Mouse (Mus musculus): ENCODE data around the gene Olfr247.
"Not testable (repeated sequence)": the region's sequence is repeated elsewhere in the genome, so short reads cannot be mapped to it uniquely, and the experiment has no call there.

The Olfr247 gene

GRCm38 (mm10) chr10:129976040-129976439 is at the start of gene Olfr247:
Gene Olfr247, minus strand, starts transcription at chr10:129976140.
- in situ Hi-C loops (cut with MboI, MseI): not testable (repeated sequence)

GRCm38 (mm10) chr10:130012321-130012720 is 36.4 kb upstream of the Olfr247 start, which contains the start of gene Olfr820:
Gene Olfr820, plus strand, starts transcription at chr10:130012621.
- in situ Hi-C loops (cut with MboI, MseI): no loop called here

GRCm38 (mm10) chr10:130005366-130005765 is 29.4 kb upstream of the Olfr247 start:
- in situ Hi-C loops (cut with MboI, MseI): not testable (repeated sequence)

GRCm38 (mm10) chr10:130004104-130004503 is 28.2 kb upstream of the Olfr247 start:
- in situ Hi-C loops (cut with MboI, MseI): not testable (repeated sequence)

GRCm38 (mm10) chr10:129984962-129985361 is 9.0 kb upstream of the Olfr247 start, which contains the start of gene Gm10310:
Gene Gm10310, minus strand, starts transcription at chr10:129985062.
- in situ Hi-C loops (cut with MboI, MseI): not testable (repeated sequence)

- in situ Hi-C loops (cut with MboI, MseI): not testable (repeated sequence)
Measured at GRCm38 (mm10) chr10:129981867-129982266, 5.9 kb upstream of the Olfr247 start.

- in situ Hi-C loops (cut with MboI, MseI): loop anchor here in 1 of 2 experiments (25.0 kb wide), 1 partner anchor 936 kb away; the partner anchor contains the start of genes Olfr764-ps1 and Olfr765
Measured at GRCm38 (mm10) chr10:129972994-129973393, 2.9 kb downstream of the Olfr247 start.

GRCm38 (mm10) chr10:129967166-129967565 is 8.8 kb downstream of the Olfr247 start, which contains the start of gene Olfr819:
Gene Olfr819, minus strand, starts transcription at chr10:129967266.
- in situ Hi-C loops (cut with MboI, MseI): loop anchor here in 1 of 2 experiments (25.0 kb wide), 1 partner anchor 930 kb away; the partner anchor contains the start of genes Olfr764-ps1 and Olfr765

GRCm38 (mm10) chr10:129966232-129966631 is 9.7 kb downstream of the Olfr247 start:
- in situ Hi-C loops (cut with MboI, MseI): loop anchor here in 1 of 2 experiments (25.0 kb wide), 1 partner anchor 929 kb away; the partner anchor contains the start of genes Olfr764-ps1 and Olfr765

- in situ Hi-C loops (cut with MboI, MseI): no loop called here
Measured at GRCm38 (mm10) chr10:129949000-129949399, 26.9 kb downstream of the Olfr247 start, which contains the start of gene Olfr818. Gene Olfr818, minus strand, starts transcription at chr10:129949100.
